In the genomic region with DNA sequence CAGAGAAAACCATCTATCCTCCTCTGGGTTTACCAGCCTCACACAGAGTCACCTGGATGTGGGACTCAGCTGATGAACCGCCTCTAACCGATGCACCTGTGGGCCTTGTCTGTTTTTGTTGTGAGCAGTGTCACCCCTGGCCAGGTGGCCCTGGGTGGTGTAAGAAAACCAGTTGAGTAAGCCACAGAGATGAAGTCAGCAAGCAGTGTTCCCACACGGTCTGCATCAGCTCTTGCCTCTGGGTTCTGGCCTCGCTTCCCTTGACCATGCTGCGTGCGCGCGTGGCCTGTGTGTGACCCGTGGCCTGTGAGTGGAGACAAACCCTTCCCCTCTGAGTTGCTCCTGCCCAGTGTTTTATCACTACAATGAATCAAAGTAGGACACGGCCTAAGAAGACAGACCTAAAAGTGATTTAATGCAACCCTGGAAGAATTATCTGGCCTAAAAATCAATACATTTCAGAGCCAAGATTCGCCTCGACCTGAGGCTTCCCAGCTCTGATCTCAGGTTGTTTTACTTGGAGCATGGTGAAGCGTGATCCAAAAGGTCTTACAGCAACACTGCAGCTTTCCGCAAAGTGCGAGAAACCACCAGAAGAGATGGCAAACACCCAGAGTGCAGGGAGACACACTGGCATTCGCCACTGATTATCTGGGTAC, we compare ENCODE assay signal across 15 mouse cellular contexts. TPM values are rescaled to one million over a fixed set of nuclear protein-coding genes. Genes with fewer than 3 reads are reported as not detected.
A peak's percentile ranks its signal among the peaks of the same experiment; 100 is the strongest.
DNase-seq lines count a peak whose midpoint lies in the region; ATAC-seq and TF ChIP-seq lines count a peak whose summit lies in the region.
"Had no signal": no experiment of that assay in that cellular context is flagged by ENCODE, and none has a peak within 500 bp of the region (broad histone marks: within the 10 kb centered on the region; RNA-seq: fewer than 3 reads in every experiment).

No protein-coding gene starts in this region.

- TF ChIP-seq POLR2A in liver, adult 2 months (IDR thresholded peaks at IDR 0.05; ENCODE audit: extremely low read depth, insufficient read depth, low read length), result no peak

- 89% methylated on average over 16 of the region's 16 CpGs for WGBS in heart, embryonic 16.5 days
- WGBS in liver, adult 2 months, result 77% methylated on average over 16 of the region's 16 CpGs

- peaks cover 24% of the 10 kb centered on the region for H3K36me3 ChIP-seq in heart, embryonic 16.5 days (ENCODE audit: control insufficient read depth, insufficient read depth)
- peaks cover 37% of the 10 kb centered on the region for H3K36me3 ChIP-seq in liver, adult 2 months (ENCODE audit: control insufficient read depth, insufficient read depth, low read length)
- H3K36me3 ChIP-seq: G1E had no signal

- H3K4me1 ChIP-seq in heart, embryonic 16.5 days (ENCODE audit: control insufficient read depth, insufficient read depth, low read length), result no peaks in the 10 kb centered on the region
- no peaks in the 10 kb centered on the region for H3K4me1 ChIP-seq in liver, adult 2 months (ENCODE audit: control insufficient read depth, insufficient read depth, low read length)
- H3K4me1 ChIP-seq: embryonic facial prominence, embryonic 13.5 days; forebrain, embryonic 10.5 days; heart, embryonic 13.5 days; hindbrain, embryonic 13.5 days had no signal

- no peak overlapping the region for H3K4me3 ChIP-seq in heart, embryonic 16.5 days (ENCODE audit: low read length)
- no peak overlapping the region for H3K4me3 ChIP-seq in liver, adult 2 months (ENCODE audit: insufficient read depth, low read depth, low read length)
- H3K4me3 ChIP-seq: embryonic facial prominence, embryonic 13.5 days; forebrain, embryonic 10.5 days; heart, embryonic 13.5 days; hindbrain, embryonic 13.5 days had no signal

- H3K27ac ChIP-seq in heart, embryonic 16.5 days (ENCODE audit: low read length), result no peak overlapping the region
- H3K27ac ChIP-seq in liver, adult 2 months (replicated peaks; ENCODE audit: insufficient read depth, low read depth, low read length), result no peak overlapping the region
- H3K27ac ChIP-seq: embryonic facial prominence, embryonic 13.5 days; forebrain, embryonic 10.5 days; heart, embryonic 13.5 days; hindbrain, embryonic 13.5 days had no signal

- intact Hi-C loops in heart, postnatal 14 days (cut with DNase I), result loop anchor here (2.0 to 10.0 kb wide), 4 partner anchors 64 to 284 kb away; no protein-coding TSS in a partner anchor

- no peaks in the 10 kb centered on the region for H3K79me2 ChIP-seq in liver, adult 2 months (ENCODE audit: control insufficient read depth, insufficient read depth, low read length)

- no peaks in the 10 kb centered on the region for H3K27me3 ChIP-seq in heart, embryonic 16.5 days (ENCODE audit: control insufficient read depth, insufficient read depth, low read length)
- no peaks in the 10 kb centered on the region for H3K27me3 ChIP-seq in liver, adult 2 months (ENCODE audit: control insufficient read depth, insufficient read depth, low read length)
- H3K27me3 ChIP-seq: embryonic facial prominence, embryonic 13.5 days; heart, embryonic 13.5 days; hindbrain, embryonic 13.5 days had no signal

- ATAC-seq in heart, embryonic 16.5 days (replicated peaks; ENCODE audit: extremely low read depth, insufficient read depth, low FRiP score), result 0 out of 2 replicates have a peak, but pooled peaks have one; percentile 18
- ATAC-seq: forebrain, embryonic 16.5 days had no signal

- TF ChIP-seq CTCF in liver, adult 2 months (IDR thresholded peaks at IDR 0.05; ENCODE audit: low read depth, low read length), result no peak

- H3K9ac ChIP-seq in heart, embryonic 16.5 days (ENCODE audit: low read length), result no peak overlapping the region
- H3K9ac ChIP-seq in liver, adult 2 months (ENCODE audit: low read depth, low read length), result no peak overlapping the region
- H3K9ac ChIP-seq: embryonic facial prominence, embryonic 13.5 days; heart, embryonic 13.5 days; hindbrain, embryonic 13.5 days had no signal

- no peak for DNase-seq in heart, postnatal 14 days
- DNase-seq in liver, adult 2 months (ENCODE audit: extremely low read depth, low read depth, low spot score), result peak; percentile 18
- DNase-seq in liver, result no peak
- peak; percentile 68 for DNase-seq in fat pad, adult 2 months (ENCODE audit: extremely low read depth, low read depth, low spot score)
- peak; percentile 75 for DNase-seq in gonadal fat pad, adult 2 months (ENCODE audit: low read depth)
- DNase-seq in cerebellum, postnatal 36 days, result no peak
- no peak for DNase-seq in adipocyte (ENCODE audit: low spot score)
- DNase-seq: gastrocnemius, postnatal 10 days had no signal

- H3K9me3 ChIP-seq in heart, embryonic 16.5 days (replicated peaks; ENCODE audit: control insufficient read depth, low read length), result no peaks in the 10 kb centered on the region
- H3K9me3 ChIP-seq: embryonic facial prominence, embryonic 13.5 days; forebrain, embryonic 10.5 days; G1E; heart, embryonic 13.5 days; hindbrain, embryonic 13.5 days had no signal

- H3K4me2 ChIP-seq in heart, embryonic 16.5 days (ENCODE audit: low read depth, low read length), result no peak overlapping the region
- H3K4me2 ChIP-seq: embryonic facial prominence, embryonic 13.5 days; heart, embryonic 13.5 days; hindbrain, embryonic 13.5 days had no signal

RNA-seq across cellular contexts. Expression of a gene that starts 6.1 kb away (rescaled TPM):
- 50.7 and 51.6 TPM in 2 replicates for polyA plus RNA-seq in heart, embryonic 16.5 days (2015; fragmentation: Nextera tagmentation; extraction: Ambion mirVana)
- total RNA-seq in heart, postnatal 14 days (2021), result 10 to 100 TPM; 24.8 to 27.3 TPM
- 3.2 and 3.8 TPM in 2 replicates for total RNA-seq in liver, adult 2 months (2014; rRNA removed)
- polyA plus RNA-seq in liver, adult 2 months (2012; rRNA removed), result 1.7 and 2.0 TPM in 2 replicates
- polyA plus RNA-seq in gonadal fat pad, adult 2 months (2012; rRNA removed), result 53.1 and 59.8 TPM in 2 replicates

RNA-seq across cellular contexts. Expression of a gene that starts 53.4 kb away (rescaled TPM):
- 217 and 241 TPM in 2 replicates for polyA plus RNA-seq in heart, embryonic 16.5 days (2015; fragmentation: Nextera tagmentation; extraction: Ambion mirVana)
- 100 to 1,000 TPM; 207 to 250 TPM for total RNA-seq in heart, postnatal 14 days (2021)
- 58.6 and 70.0 TPM in 2 replicates for total RNA-seq in liver, adult 2 months (2014; rRNA removed)
- 115 and 117 TPM in 2 replicates for polyA plus RNA-seq in liver, adult 2 months (2012; rRNA removed)
- 226 and 319 TPM in 2 replicates for polyA plus RNA-seq in gonadal fat pad, adult 2 months (2012; rRNA removed)

Comparison
In these comparisons a context has a peak if more than half of its experiments do, and no peak if none do; other contexts are left out.
1. DNase-seq: peak in liver, adult 2 months (single experiment), fat pad, adult 2 months (single experiment) and gonadal fat pad, adult 2 months (single experiment); none in heart, postnatal 14 days (0 of 2), liver (single experiment), cerebellum, postnatal 36 days (0 of 2) and adipocyte (single experiment).
2. RNA of a gene that starts 6.1 kb away (polyA plus RNA-seq): 53.1 to 59.8 TPM in gonadal fat pad, adult 2 months and 50.7 to 51.6 TPM in heart, embryonic 16.5 days; 1.7 to 2.0 TPM in liver, adult 2 months; every median in the first group is over 10 times any median in the second.